Mouse (Mus musculus): ENCODE results near the gene Prrt4. TPM values are rescaled to one million over a fixed set of nuclear protein-coding genes. Genes with fewer than 3 reads are reported as not detected.
A peak's percentile ranks its signal among the peaks of the same experiment; 100 is the strongest.
"Not testable (repeated sequence)": the region's sequence is repeated elsewhere in the genome, so short reads cannot be mapped to it uniquely, and the experiment has no call there.

Prrt4 gene
- polyA plus RNA-seq, 1 experiment from 2014 or later: 0.67 TPM

DNA sequence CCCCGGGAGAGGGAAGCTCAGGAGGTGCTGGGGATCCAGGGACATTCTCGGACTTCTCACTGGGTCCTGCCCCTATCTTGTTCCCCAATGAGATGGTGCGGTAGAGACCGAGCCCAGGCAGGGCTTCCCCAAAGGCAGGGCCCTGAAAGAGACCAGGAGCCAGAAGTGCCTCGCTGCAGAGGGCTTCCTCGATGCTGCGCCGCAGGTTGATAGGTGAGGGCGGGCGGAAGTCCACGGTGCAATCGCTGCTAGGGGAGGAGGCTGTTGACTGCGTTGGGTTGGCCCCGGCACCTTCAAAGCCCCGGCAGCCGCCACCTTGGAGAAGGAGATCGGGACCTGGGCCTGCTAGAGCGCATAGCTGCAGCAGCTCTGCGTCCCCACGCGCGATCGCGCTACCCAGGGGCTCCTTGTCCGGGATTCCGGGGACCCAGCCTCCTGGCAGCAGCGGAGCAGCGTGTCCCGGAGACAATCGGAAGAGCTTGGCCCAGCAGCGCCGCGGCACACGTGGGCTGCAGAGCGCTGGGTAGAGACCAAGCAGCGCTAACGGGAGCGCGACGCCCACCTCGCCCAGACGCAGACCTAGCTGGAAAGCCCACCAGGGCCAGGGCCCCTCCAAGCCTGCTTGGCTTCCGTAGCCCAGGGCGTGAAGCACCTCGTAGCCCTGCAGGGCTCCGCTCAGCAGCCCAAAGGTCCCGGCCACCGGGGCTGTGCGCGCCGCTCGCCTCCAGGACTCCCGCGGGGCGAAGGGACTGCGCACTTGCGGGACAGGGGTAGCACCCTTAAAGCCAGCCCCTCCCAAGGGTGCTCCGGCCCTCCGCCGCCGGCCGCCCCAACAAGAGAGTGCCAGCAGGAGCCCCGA is 9.1 kb downstream of the Prrt4 start:
- Histone ChIP-seq H3K27ac (ENCODE audit: low read depth, low read length) (no peak overlapping the region), H3K4me1 (replicated peaks; ENCODE audit: control insufficient read depth, insufficient read depth, low read length) (peaks cover 4% of the 10 kb centered on the region), H3K9ac (ENCODE audit: low read length) (peak overlapping the region; percentile 64), H3K27me3 (ENCODE audit: control insufficient read depth, insufficient read depth, low read length) (peaks cover 47% of the 10 kb centered on the region), H3K9me3 (ENCODE audit: control insufficient read depth, low read length) (no peaks in the 10 kb centered on the region), H3K4me3 (ENCODE audit: low read depth, low read length) (peak overlapping the region; percentile 43), H3K4me2 (ENCODE audit: low read depth, low read length, severe bottlenecking) (peak overlapping the region; percentile 99), H3K36me3 (ENCODE audit: control insufficient read depth, insufficient read depth, low read length) (no peaks in the 10 kb centered on the region)
- DNase-seq (ENCODE audit: low spot score): peak; percentile 75
- under 1% methylated on average over 62 of the region's 63 CpGs for WGBS
- ATAC-seq (replicated peaks; ENCODE audit: low FRiP score): peak; percentile 60

DNA sequence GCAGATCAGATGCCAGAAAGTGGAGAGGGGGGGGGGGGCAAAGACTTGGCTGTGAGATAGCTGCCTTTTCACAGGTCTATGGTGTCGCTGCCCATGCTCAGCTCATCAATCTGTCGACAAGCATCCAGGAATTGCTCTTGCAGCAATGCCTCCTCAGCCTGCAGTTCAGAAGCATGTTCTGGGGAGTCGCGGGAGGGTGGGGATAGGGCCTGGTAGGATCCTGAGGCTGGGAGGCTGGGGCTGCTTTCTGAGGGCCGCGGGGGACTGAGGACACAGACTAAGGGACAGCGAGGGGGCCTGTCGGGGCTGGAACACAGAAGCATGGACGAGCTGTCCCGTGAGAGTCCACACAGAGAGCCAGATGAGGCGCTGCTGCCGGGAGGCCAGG is 9.7 kb downstream of the Prrt4 start:
- Histone ChIP-seq H3K36me3 (ENCODE audit: control insufficient read depth, insufficient read depth, low read length) (no peaks in the 10 kb centered on the region), H3K9ac (ENCODE audit: low read length) (peak overlapping the region; percentile 64), H3K4me3 (ENCODE audit: low read depth, low read length) (peak overlapping the region; percentile 43; the same call in 1 of the 2 replicates), H3K27ac (ENCODE audit: low read depth, low read length) (no peak overlapping the region), H3K4me1 (replicated peaks; ENCODE audit: control insufficient read depth, insufficient read depth, low read length) (peaks cover 4% of the 10 kb centered on the region), H3K9me3 (ENCODE audit: control insufficient read depth, low read length) (no peaks in the 10 kb centered on the region), H3K4me2 (ENCODE audit: low read depth, low read length, severe bottlenecking) (peak overlapping the region; percentile 99), H3K27me3 (ENCODE audit: control insufficient read depth, insufficient read depth, low read length) (peaks cover 47% of the 10 kb centered on the region)
- DNase-seq (ENCODE audit: low spot score): no peak
- ATAC-seq (replicated peaks; ENCODE audit: low FRiP score): no peak
- 5% methylated on average over 12 of the region's 12 CpGs for WGBS

DNA sequence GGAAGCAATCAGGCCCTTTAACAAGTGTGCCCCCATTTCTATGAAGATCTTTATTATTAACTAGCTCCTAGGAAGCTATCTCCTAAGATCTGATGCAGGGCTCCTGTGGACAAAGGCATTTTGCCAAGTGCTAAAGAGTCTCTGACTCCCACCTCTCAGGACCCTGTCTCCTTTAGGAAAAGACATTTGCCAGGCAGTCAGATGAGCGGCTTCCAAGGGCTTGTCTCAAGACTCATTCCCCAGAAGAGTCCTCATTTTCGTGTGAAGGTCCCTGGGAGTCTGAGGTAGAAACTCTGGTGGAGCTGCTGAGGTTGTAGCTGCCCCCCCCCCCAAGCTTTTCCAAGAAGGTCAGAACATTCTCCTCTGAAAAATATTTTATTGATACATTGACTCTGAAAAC is 10.5 kb downstream of the Prrt4 start:
- 52% methylated on average over 2 of the region's 2 CpGs for WGBS
- Histone ChIP-seq H3K36me3 (ENCODE audit: control insufficient read depth, insufficient read depth, low read length) (no peaks in the 10 kb centered on the region), H3K9me3 (ENCODE audit: control insufficient read depth, low read length) (no peaks in the 10 kb centered on the region), H3K27ac (ENCODE audit: low read depth, low read length) (no peak overlapping the region), H3K4me3 (ENCODE audit: low read depth, low read length) (no peak overlapping the region), H3K27me3 (ENCODE audit: control insufficient read depth, insufficient read depth, low read length) (peaks cover 45% of the 10 kb centered on the region), H3K4me2 (ENCODE audit: low read depth, low read length, severe bottlenecking) (no peak overlapping the region), H3K4me1 (replicated peaks; ENCODE audit: control insufficient read depth, insufficient read depth, low read length) (peaks cover 4% of the 10 kb centered on the region), H3K9ac (ENCODE audit: low read length) (no peak overlapping the region)
- ATAC-seq (replicated peaks; ENCODE audit: low FRiP score): no peak
- DNase-seq (ENCODE audit: low spot score): no peak

DNA sequence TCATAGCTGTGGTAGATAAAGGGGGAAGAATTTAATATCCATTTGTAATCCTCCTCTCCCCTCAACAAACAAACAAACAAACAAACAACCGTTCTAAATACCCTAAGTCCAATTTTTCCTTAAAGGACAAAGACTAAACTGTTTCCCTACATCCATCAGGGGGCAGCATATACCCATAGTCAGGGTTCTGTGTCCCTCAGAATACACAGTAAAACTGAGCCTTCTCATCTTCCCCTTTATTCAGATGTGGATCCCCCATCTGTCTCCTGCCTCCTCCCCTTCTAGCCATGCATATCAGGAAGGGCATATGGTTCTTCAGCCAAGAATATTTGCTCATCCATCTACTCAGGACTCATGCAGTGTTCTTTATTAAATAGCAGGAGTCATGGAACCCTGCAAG is 13.2 kb downstream of the Prrt4 start:
- whole genome bisulfite sequencing: 16% methylated on average over 1 of the region's 1 CpGs
- Histone ChIP-seq H3K27me3 (ENCODE audit: control insufficient read depth, insufficient read depth, low read length) (peaks cover 34% of the 10 kb centered on the region), H3K4me2 (ENCODE audit: low read depth, low read length, severe bottlenecking) (no peak overlapping the region), H3K9ac (ENCODE audit: low read length) (no peak overlapping the region), H3K4me3 (ENCODE audit: low read depth, low read length) (no peak overlapping the region), H3K27ac (ENCODE audit: low read depth, low read length) (no peak overlapping the region), H3K9me3 (ENCODE audit: control insufficient read depth, low read length) (no peaks in the 10 kb centered on the region), H3K4me1 (replicated peaks; ENCODE audit: control insufficient read depth, insufficient read depth, low read length) (peaks cover 4% of the 10 kb centered on the region), H3K36me3 (ENCODE audit: control insufficient read depth, insufficient read depth, low read length) (no peaks in the 10 kb centered on the region)
- ATAC-seq (replicated peaks; ENCODE audit: low FRiP score) (no peak), DNase-seq (ENCODE audit: low spot score) (no peak)

DNA sequence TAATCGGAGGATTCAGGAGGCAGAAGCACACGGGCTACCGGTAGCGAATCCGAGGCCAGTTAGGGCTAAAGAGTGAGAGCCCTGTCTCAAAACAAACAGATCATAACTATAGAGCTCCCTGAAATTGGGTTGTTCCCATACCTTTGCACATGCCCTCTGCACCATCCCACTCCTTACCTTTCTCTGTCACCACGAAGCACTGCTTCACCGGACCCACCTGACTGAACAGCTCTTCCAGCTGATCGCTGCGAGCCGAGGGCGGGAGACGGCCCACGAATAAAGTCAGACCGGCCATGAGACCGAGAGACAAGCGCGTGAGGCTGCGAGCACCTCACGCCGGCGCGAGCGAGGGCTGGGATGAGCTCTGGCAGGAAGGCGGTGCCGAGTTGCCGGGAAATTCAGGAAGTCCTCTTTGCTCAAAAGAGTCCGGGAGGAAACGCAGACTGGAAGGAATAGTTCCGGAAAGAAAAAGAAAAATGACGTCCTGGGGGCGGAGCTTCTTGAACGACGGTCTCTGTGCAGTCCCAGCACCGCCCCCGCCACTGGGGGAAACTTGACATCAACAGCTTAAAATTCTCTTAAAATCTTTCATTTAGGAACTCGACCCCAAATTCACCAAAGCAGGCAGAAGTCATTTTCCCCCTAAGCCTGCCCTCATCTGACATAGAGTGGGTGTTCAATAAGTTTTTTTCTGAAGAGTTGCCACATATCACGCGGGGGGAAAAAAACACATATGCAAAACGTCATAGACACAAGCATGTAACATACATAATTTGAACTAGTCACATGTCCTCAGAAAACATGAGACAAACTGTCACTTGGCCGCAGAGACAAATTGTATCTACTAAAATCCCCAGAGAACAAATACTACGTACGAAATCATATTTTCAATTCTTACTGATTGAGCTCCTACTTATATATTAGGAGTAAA is 14.8 kb downstream of the Prrt4 start, which contains the start of gene Rbm28:
Rbm28 (minus strand) TSS at position 693 of the 931 bp plus-strand sequence.
- peaks cover 19% of the 10 kb centered on the region for H3K27me3 ChIP-seq (ENCODE audit: control insufficient read depth, insufficient read depth, low read length)
- no peaks in the 10 kb centered on the region for H3K9me3 ChIP-seq (ENCODE audit: control insufficient read depth, low read length)
- peak within 1 kb of the TSS; percentile 83 for H3K4me3 ChIP-seq (ENCODE audit: low read depth, low read length)
- ATAC-seq (replicated peaks; ENCODE audit: low FRiP score): peak; percentile 80
- H3K9ac ChIP-seq (ENCODE audit: low read length): peak within 1 kb of the TSS; percentile 75
- no peaks in the 10 kb centered on the region for H3K36me3 ChIP-seq (ENCODE audit: control insufficient read depth, insufficient read depth, low read length)
- H3K27ac ChIP-seq (ENCODE audit: low read depth, low read length): no peak within 1 kb of the TSS
- WGBS: 9% methylated on average over 42 of the region's 42 CpGs
- peak within 1 kb of the TSS; percentile 82 for H3K4me2 ChIP-seq (ENCODE audit: low read depth, low read length, severe bottlenecking)
- peak; percentile 88 for DNase-seq (ENCODE audit: low spot score)
- no peaks in the 10 kb centered on the region; the same call in 1 of the 2 replicates for H3K4me1 ChIP-seq (replicated peaks; ENCODE audit: control insufficient read depth, insufficient read depth, low read length)

DNA sequence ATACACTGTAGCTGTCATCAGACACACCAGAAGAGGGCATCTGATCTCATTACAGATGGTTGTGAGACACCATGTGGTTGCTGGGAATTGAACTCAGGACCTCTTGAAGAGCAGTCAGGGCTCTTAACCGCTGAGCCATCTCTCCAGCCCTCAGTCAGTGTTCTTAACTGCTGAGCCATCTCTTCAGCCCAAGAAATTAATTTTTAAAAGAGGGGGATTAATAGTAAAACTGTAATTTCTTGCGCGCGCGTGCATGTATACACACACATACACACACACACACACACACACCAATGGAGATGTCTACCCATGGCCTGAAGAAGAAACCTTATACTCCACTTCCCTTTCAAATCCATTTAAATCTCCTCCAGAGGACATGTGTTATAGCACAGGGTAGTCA is 18.1 kb downstream of the Prrt4 start:
- not testable (repeated sequence) for H3K36me3 ChIP-seq (ENCODE audit: control insufficient read depth, insufficient read depth, low read length); H3K4me3 ChIP-seq (ENCODE audit: low read depth, low read length); DNase-seq (ENCODE audit: low spot score); H3K9me3 ChIP-seq (ENCODE audit: control insufficient read depth, low read length); H3K27me3 ChIP-seq (ENCODE audit: control insufficient read depth, insufficient read depth, low read length); H3K9ac ChIP-seq (ENCODE audit: low read length); H3K27ac ChIP-seq (ENCODE audit: low read depth, low read length); ATAC-seq (replicated peaks; ENCODE audit: low FRiP score); H3K4me1 ChIP-seq (replicated peaks; ENCODE audit: control insufficient read depth, insufficient read depth, low read length); H3K4me2 ChIP-seq (ENCODE audit: low read depth, low read length, severe bottlenecking)
- WGBS: 98% methylated on average over 5 of the region's 5 CpGs

DNA sequence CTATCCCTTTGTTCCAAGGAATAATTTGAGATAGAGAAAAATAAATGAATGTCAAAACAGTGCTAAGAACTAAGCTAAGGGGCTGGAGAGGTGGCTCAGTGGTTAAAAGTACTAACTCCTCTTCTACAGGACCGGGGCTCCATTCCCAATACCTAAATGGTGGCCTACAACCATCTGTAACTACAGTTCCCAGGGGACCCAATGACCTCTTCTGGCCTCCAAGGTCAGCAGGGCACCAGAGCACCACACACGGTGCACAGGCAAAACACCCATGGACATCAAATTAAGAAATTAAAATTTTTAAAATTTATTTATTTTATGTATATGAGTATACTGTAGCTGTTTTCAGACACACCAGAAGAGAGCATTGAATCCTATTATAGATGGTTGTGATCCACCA is 18.6 kb downstream of the Prrt4 start:
- H3K4me3 ChIP-seq (ENCODE audit: low read depth, low read length): no peak overlapping the region
- H3K9ac ChIP-seq (ENCODE audit: low read length): no peak overlapping the region
- peaks cover 4% of the 10 kb centered on the region; the same call in 1 of the 2 replicates for H3K36me3 ChIP-seq (ENCODE audit: control insufficient read depth, insufficient read depth, low read length)
- no peak overlapping the region for H3K27ac ChIP-seq (ENCODE audit: low read depth, low read length)
- H3K4me2 ChIP-seq (ENCODE audit: low read depth, low read length, severe bottlenecking): no peak overlapping the region
- no peaks in the 10 kb centered on the region; the same call in 1 of the 2 replicates for H3K4me1 ChIP-seq (replicated peaks; ENCODE audit: control insufficient read depth, insufficient read depth, low read length)
- no peaks in the 10 kb centered on the region for H3K9me3 ChIP-seq (ENCODE audit: control insufficient read depth, low read length)
- 96% methylated on average over 2 of the region's 2 CpGs for WGBS
- ATAC-seq (replicated peaks; ENCODE audit: low FRiP score): no peak
- no peaks in the 10 kb centered on the region; the same call in 1 of the 2 replicates for H3K27me3 ChIP-seq (ENCODE audit: control insufficient read depth, insufficient read depth, low read length)
- no peak for DNase-seq (ENCODE audit: low spot score)

DNA sequence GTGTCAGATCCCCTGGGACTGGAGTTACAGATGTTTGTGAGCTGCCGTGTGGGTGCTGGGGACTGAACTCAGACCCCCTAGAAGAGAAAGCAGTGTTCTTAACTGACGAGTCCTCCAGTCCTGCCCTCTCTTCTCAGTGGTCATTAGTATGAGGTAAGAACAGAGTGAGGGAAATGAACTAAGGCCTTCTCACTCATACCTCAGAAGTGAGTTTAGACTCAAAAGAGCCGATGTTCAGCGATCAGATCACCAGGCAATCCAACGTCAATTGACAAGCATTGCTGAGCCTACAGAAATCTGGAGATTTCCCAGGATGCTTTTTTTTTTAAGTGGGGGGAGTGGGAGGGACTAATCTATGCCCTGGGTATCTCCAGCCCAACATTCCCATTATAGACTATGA is 23.1 kb downstream of the Prrt4 start:
- WGBS: 99% methylated on average over 5 of the region's 5 CpGs
- Histone ChIP-seq H3K4me2 (ENCODE audit: low read depth, low read length, severe bottlenecking) (no peak overlapping the region), H3K9me3 (ENCODE audit: control insufficient read depth, low read length) (no peaks in the 10 kb centered on the region), H3K4me1 (replicated peaks; ENCODE audit: control insufficient read depth, insufficient read depth, low read length) (no peaks in the 10 kb centered on the region), H3K36me3 (ENCODE audit: control insufficient read depth, insufficient read depth, low read length) (peaks cover 7% of the 10 kb centered on the region; the same call in 1 of the 2 replicates), H3K9ac (ENCODE audit: low read length) (no peak overlapping the region), H3K27ac (ENCODE audit: low read depth, low read length) (no peak overlapping the region), H3K27me3 (ENCODE audit: control insufficient read depth, insufficient read depth, low read length) (no peaks in the 10 kb centered on the region), H3K4me3 (ENCODE audit: low read depth, low read length) (no peak overlapping the region)
- ATAC-seq (replicated peaks; ENCODE audit: low FRiP score) (no peak), DNase-seq (ENCODE audit: low spot score) (no peak)

Data from forebrain, embryonic 11.5 days (tissue).